8 mouse cellular contexts compared by ENCODE assay signal in genomic region chr13:44541243-44541653, GRCm38 (mm10).
DNase-seq lines count a peak whose midpoint lies in the region; ATAC-seq and TF ChIP-seq lines count a peak whose summit lies in the region.

No protein-coding gene starts in this region.

- no peaks in the 10 kb centered on the region for H3K9me3 ChIP-seq in midbrain, embryonic 14.5 days (ENCODE audit: control insufficient read depth, low read length)
- no peaks in the 10 kb centered on the region for H3K9me3 ChIP-seq in midbrain, embryonic 15.5 days
- no peaks in the 10 kb centered on the region for H3K9me3 ChIP-seq in liver, embryonic 12.5 days (replicated peaks)
- no peaks in the 10 kb centered on the region for H3K9me3 ChIP-seq in neural tube, embryonic 15.5 days (replicated peaks)

- peak; percentile 6 for DNase-seq in midbrain, embryonic 14.5 days
- peak; percentile 50 for DNase-seq in brain, embryonic 14.5 days (ENCODE audit: low read depth)
- DNase-seq in gastrocnemius, adult 8-10 months (ENCODE audit: low spot score in 2 of 2): peak; percentile 92 to 94
- peak; percentile 24 for DNase-seq in large intestine, adult 2 months (ENCODE audit: low read depth, low spot score)
- no peak for DNase-seq in lung, postnatal 14 days

- ATAC-seq in midbrain, embryonic 14.5 days (ENCODE audit: low FRiP score, low TSS enrichment): no peak
- no peak for ATAC-seq in midbrain, embryonic 15.5 days (replicated peaks)
- no peak for ATAC-seq in liver, embryonic 12.5 days
- no peak for ATAC-seq in neural tube, embryonic 15.5 days (ENCODE audit: low FRiP score)

- 74% methylated on average over 5 of the region's 5 CpGs for WGBS in midbrain, embryonic 14.5 days
- 75% methylated on average over 5 of the region's 5 CpGs for WGBS in midbrain, embryonic 15.5 days
- 22% methylated on average over 5 of the region's 5 CpGs for WGBS in large intestine, adult 2 months
- 70% methylated on average over 5 of the region's 5 CpGs for WGBS in liver, embryonic 12.5 days (ENCODE audit: insufficient replicate concordance)
- WGBS in neural tube, embryonic 15.5 days: 47% methylated on average over 5 of the region's 5 CpGs

- no peak overlapping the region for H3K9ac ChIP-seq in midbrain, embryonic 14.5 days (replicated peaks; ENCODE audit: low read length)
- H3K9ac ChIP-seq in midbrain, embryonic 15.5 days: no peak overlapping the region
- no peak overlapping the region for H3K9ac ChIP-seq in liver, embryonic 12.5 days
- no peak overlapping the region for H3K9ac ChIP-seq in neural tube, embryonic 15.5 days (replicated peaks)

- H3K27me3 ChIP-seq in midbrain, embryonic 14.5 days (ENCODE audit: control insufficient read depth, insufficient read depth, low read length): no peaks in the 10 kb centered on the region
- no peaks in the 10 kb centered on the region for H3K27me3 ChIP-seq in midbrain, embryonic 15.5 days (replicated peaks)
- no peaks in the 10 kb centered on the region for H3K27me3 ChIP-seq in liver, embryonic 12.5 days (replicated peaks)
- no peaks in the 10 kb centered on the region for H3K27me3 ChIP-seq in neural tube, embryonic 15.5 days (replicated peaks)

- TF ChIP-seq CTCF in brain, embryonic 14.5 days (IDR thresholded peaks at IDR 0.05; ENCODE audit: borderline replicate concordance, extremely low read depth, insufficient read depth, insufficient read length): no peak

- H3K36me3 ChIP-seq in midbrain, embryonic 14.5 days (ENCODE audit: control insufficient read depth, insufficient read depth, low read length): no peaks in the 10 kb centered on the region
- H3K36me3 ChIP-seq in midbrain, embryonic 15.5 days (replicated peaks): no peaks in the 10 kb centered on the region
- no peaks in the 10 kb centered on the region for H3K36me3 ChIP-seq in liver, embryonic 12.5 days
- no peaks in the 10 kb centered on the region for H3K36me3 ChIP-seq in neural tube, embryonic 15.5 days

- no peak overlapping the region for H3K27ac ChIP-seq in midbrain, embryonic 14.5 days (replicated peaks; ENCODE audit: low read depth, low read length)
- H3K27ac ChIP-seq in midbrain, embryonic 15.5 days: no peak overlapping the region
- no peak overlapping the region for H3K27ac ChIP-seq in liver, embryonic 12.5 days
- H3K27ac ChIP-seq in neural tube, embryonic 15.5 days (replicated peaks): no peak overlapping the region

- H3K4me3 ChIP-seq in midbrain, embryonic 14.5 days (replicated peaks; ENCODE audit: low read depth, low read length): no peak overlapping the region
- no peak overlapping the region for H3K4me3 ChIP-seq in midbrain, embryonic 15.5 days
- no peak overlapping the region for H3K4me3 ChIP-seq in liver, embryonic 12.5 days
- H3K4me3 ChIP-seq in neural tube, embryonic 15.5 days (replicated peaks): no peak overlapping the region

- H3K4me1 ChIP-seq in midbrain, embryonic 14.5 days (ENCODE audit: control insufficient read depth, insufficient read depth, low read length): no peaks in the 10 kb centered on the region
- H3K4me1 ChIP-seq in midbrain, embryonic 15.5 days: no peaks in the 10 kb centered on the region
- 0 out of 2 replicates have a peak, but pooled peaks cover 8% of the 10 kb centered on the region for H3K4me1 ChIP-seq in liver, embryonic 12.5 days
- no peaks in the 10 kb centered on the region for H3K4me1 ChIP-seq in neural tube, embryonic 15.5 days

- H3K4me2 ChIP-seq in midbrain, embryonic 14.5 days (ENCODE audit: low read length): no peak overlapping the region
- no peak overlapping the region for H3K4me2 ChIP-seq in midbrain, embryonic 15.5 days
- H3K4me2 ChIP-seq in liver, embryonic 12.5 days: no peak overlapping the region
- no peak overlapping the region for H3K4me2 ChIP-seq in neural tube, embryonic 15.5 days

- TF ChIP-seq POLR2A in brain, embryonic 14.5 days (IDR thresholded peaks at IDR 0.05; ENCODE audit: borderline replicate concordance, extremely low read depth, insufficient read depth, insufficient read length, poor library complexity, severe bottlenecking): no peak
